Mouse (Mus musculus): ENCODE data around the gene Stx19. TPM values are rescaled to one million over a fixed set of nuclear protein-coding genes. Genes with fewer than 3 reads are reported as not detected.

Stx19 gene
- polyA plus RNA-seq (2015; fragmentation: Nextera tagmentation; extraction: Ambion mirVana) = 1.2 and 1.5 TPM in 2 replicates

DNA sequence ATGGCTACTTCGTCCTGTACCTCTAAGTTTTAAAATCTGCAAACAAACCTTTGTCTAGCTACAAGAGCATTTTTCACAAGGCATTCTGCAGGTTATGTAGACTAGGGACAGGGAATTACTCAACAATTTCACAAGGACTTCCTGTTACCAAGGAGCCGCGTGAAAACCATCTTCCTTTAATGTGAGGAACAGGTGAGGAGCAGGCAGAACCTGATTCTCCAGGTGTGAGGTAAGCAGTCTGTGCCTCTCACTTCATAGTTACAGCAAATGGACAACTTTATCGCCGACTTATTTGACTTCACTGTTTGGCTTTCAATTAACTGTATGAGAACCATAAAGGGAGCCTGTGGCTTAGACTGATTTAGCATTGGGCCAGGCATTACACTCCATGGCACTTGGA, at the start of gene Stx19:
Gene Stx19 (plus strand): TSS at position 186 of the 400 bp plus-strand sequence.
- Histone ChIP-seq H3K4me1 (0 out of 2 replicates have a peak, but pooled peaks cover 4% of the 10 kb centered on the region), H3K36me3 (0 out of 2 replicates have a peak, but pooled peaks cover 9% of the 10 kb centered on the region), H3K4me2 (no peak within 1 kb of the TSS), H3K9me3 (no peaks in the 10 kb centered on the region), H3K27ac (peak within 1 kb of the TSS; percentile 39; the same call in 1 of the 2 replicates), H3K9ac (no peak within 1 kb of the TSS), H3K27me3 (no peaks in the 10 kb centered on the region), H3K4me3 (no peak within 1 kb of the TSS)
- WGBS = 65% methylated on average over 5 of the region's 5 CpGs
- ATAC-seq (ENCODE audit: insufficient number of reproducible peaks, insufficient read depth, low FRiP score, low TSS enrichment, low read depth) = no peak; the same call in 1 of the 2 replicates

DNA sequence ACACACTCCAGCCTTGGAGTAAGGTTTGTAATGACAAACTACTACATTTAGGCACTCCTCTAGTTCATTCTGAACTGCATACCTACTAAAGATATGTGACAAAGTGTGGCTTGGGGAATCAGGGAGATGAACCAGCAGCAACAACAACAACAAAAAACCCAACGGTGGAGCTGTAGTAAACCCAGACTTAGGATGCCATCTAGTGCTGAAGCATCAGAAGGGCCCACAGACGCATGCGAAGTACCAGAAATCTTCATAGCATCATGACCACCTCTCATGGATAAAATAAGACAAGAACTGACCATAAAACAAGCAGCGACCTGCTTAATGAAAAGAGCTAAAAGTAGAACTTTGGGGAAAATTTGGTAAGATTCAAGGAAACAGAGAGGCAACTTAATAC, 41.0 kb upstream of the Stx19 start:
- Histone ChIP-seq H3K4me1 (no peaks in the 10 kb centered on the region), H3K9ac (no peak overlapping the region), H3K9me3 (no peaks in the 10 kb centered on the region), H3K36me3 (peaks cover 17% of the 10 kb centered on the region; the same call in 1 of the 2 replicates), H3K27me3 (no peaks in the 10 kb centered on the region), H3K27ac (no peak overlapping the region), H3K4me2 (no peak overlapping the region), H3K4me3 (no peak overlapping the region)
- WGBS = 84% methylated on average over 4 of the region's 4 CpGs
- no peak for ATAC-seq (ENCODE audit: insufficient number of reproducible peaks, insufficient read depth, low FRiP score, low TSS enrichment, low read depth)

- H3K4me1 ChIP-seq = no peaks in the 10 kb centered on the region
- H3K9ac ChIP-seq = no peak overlapping the region
- no peak overlapping the region for H3K27ac ChIP-seq
- no peak for ATAC-seq (ENCODE audit: insufficient number of reproducible peaks, insufficient read depth, low FRiP score, low TSS enrichment, low read depth)
- H3K4me2 ChIP-seq = no peak overlapping the region
- H3K27me3 ChIP-seq = no peaks in the 10 kb centered on the region
- H3K36me3 ChIP-seq = peaks cover 10% of the 10 kb centered on the region; the same call in 1 of the 2 replicates
- no peaks in the 10 kb centered on the region for H3K9me3 ChIP-seq
- no peak overlapping the region for H3K4me3 ChIP-seq
- 88% methylated on average over 11 of the region's 11 CpGs for WGBS
Observed at GRCm38 (mm10) chr16:62776034-62776433, 38.4 kb upstream of the Stx19 start.

DNA sequence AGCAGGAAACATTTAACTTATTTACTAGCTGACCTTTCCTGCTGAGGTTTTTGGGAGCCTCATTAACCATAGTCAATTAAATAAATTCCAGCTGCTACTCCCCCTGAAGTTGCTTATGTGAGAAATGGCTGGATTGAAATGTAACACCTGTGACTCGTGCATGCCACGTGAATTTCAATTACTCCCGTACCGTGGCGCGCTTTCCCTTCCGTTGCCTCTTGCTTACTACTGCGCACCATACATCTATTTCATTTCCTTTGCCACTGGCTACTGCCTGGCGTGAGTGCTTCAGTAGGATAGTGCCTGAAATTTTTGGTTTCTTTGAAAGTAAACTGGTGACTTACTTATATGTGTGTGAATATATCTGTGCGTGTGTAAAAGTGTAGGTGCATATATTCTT, 36.2 kb upstream of the Stx19 start:
- no peak for ATAC-seq (ENCODE audit: insufficient number of reproducible peaks, insufficient read depth, low FRiP score, low TSS enrichment, low read depth)
- Histone ChIP-seq H3K9me3 (no peaks in the 10 kb centered on the region), H3K9ac (no peak overlapping the region), H3K27me3 (no peaks in the 10 kb centered on the region), H3K4me1 (no peaks in the 10 kb centered on the region), H3K4me3 (no peak overlapping the region), H3K36me3 (peaks cover 5% of the 10 kb centered on the region; the same call in 1 of the 2 replicates), H3K4me2 (no peak overlapping the region), H3K27ac (no peak overlapping the region)
- 27% methylated on average over 10 of the region's 10 CpGs for WGBS

DNA sequence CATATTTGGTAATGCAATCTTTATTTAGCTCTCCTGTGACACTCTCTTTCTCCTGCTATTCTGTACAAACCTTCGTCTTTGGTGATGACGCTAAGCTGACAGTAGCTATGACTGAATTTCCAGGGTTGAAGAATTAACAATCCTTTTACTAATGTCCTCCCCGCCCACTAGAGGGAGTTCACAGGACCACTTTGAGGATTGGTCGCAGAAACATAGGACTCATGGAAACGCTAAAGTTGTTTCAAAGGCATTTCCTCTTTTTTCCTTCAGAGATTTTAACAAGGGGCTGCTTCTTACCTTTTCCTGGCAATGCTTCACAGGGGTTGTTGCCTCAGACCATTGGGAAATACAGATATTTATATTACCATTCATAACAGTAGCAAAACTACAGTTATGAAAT, 32.2 kb upstream of the Stx19 start:
- peaks cover 20% of the 10 kb centered on the region for H3K4me1 ChIP-seq
- WGBS = 57% methylated on average over 5 of the region's 5 CpGs
- H3K36me3 ChIP-seq = no peaks in the 10 kb centered on the region
- no peaks in the 10 kb centered on the region for H3K9me3 ChIP-seq
- H3K9ac ChIP-seq = no peak overlapping the region
- H3K27ac ChIP-seq = no peak overlapping the region
- no peak overlapping the region for H3K4me2 ChIP-seq
- H3K4me3 ChIP-seq = no peak overlapping the region
- ATAC-seq (ENCODE audit: insufficient number of reproducible peaks, insufficient read depth, low FRiP score, low TSS enrichment, low read depth) = no peak
- H3K27me3 ChIP-seq = no peaks in the 10 kb centered on the region

- Histone ChIP-seq H3K36me3 (no peaks in the 10 kb centered on the region), H3K27ac (peak within 1 kb of the TSS; percentile 87), H3K9me3 (no peaks in the 10 kb centered on the region), H3K9ac (peak within 1 kb of the TSS; percentile 88), H3K4me1 (peaks cover 20% of the 10 kb centered on the region), H3K27me3 (no peaks in the 10 kb centered on the region), H3K4me3 (peak within 1 kb of the TSS; percentile 76), H3K4me2 (peak within 1 kb of the TSS; percentile 71)
- ATAC-seq (ENCODE audit: insufficient number of reproducible peaks, insufficient read depth, low FRiP score, low TSS enrichment, low read depth) = peak; percentile 97
- 2% methylated on average over 41 of the region's 41 CpGs for WGBS
Observed at GRCm38 (mm10) chr16:62786621-62787331, 27.7 kb upstream of the Stx19 start, which contains the start of gene Nsun3. Gene Nsun3, minus strand, starts transcription at chr16:62786818.

DNA sequence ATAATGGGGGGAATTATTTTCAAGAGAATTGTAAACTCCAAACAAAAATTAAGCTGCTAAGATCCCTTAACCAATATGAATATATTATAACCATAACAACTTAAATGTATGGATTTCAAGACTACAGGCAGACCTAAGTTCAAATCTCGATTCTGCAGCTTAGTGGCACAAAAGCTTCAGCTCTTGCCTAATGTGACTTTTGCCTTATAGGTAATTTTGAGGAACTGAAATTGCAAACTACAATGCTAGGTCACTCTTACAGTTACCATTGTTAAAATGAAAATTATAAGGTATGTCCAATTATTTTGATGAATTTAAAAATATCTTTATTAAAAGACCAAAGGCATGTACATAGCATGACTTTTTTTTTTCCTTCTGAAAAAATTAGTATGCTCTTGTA, 17.9 kb upstream of the Stx19 start:
- peaks cover 19% of the 10 kb centered on the region for H3K36me3 ChIP-seq
- H3K27me3 ChIP-seq = no peaks in the 10 kb centered on the region
- no peak overlapping the region for H3K4me2 ChIP-seq
- H3K4me3 ChIP-seq = no peak overlapping the region
- H3K27ac ChIP-seq = no peak overlapping the region
- ATAC-seq (ENCODE audit: insufficient number of reproducible peaks, insufficient read depth, low FRiP score, low TSS enrichment, low read depth) = no peak
- no peaks in the 10 kb centered on the region for H3K9me3 ChIP-seq
- no peak overlapping the region for H3K9ac ChIP-seq
- H3K4me1 ChIP-seq = no peaks in the 10 kb centered on the region
- WGBS = 86% methylated on average over 1 of the region's 1 CpGs

- no peaks in the 10 kb centered on the region for H3K4me1 ChIP-seq
- peak overlapping the region; percentile 13; the same call in 1 of the 2 replicates for H3K27ac ChIP-seq
- H3K9me3 ChIP-seq = no peaks in the 10 kb centered on the region
- H3K9ac ChIP-seq = no peak overlapping the region
- no peaks in the 10 kb centered on the region for H3K27me3 ChIP-seq
- H3K4me3 ChIP-seq = no peak overlapping the region
- 88% methylated on average over 3 of the region's 3 CpGs for WGBS
- H3K4me2 ChIP-seq = no peak overlapping the region
- no peak for ATAC-seq (ENCODE audit: insufficient number of reproducible peaks, insufficient read depth, low FRiP score, low TSS enrichment, low read depth)
- H3K36me3 ChIP-seq = peaks cover 23% of the 10 kb centered on the region
Observed at GRCm38 (mm10) chr16:62798808-62799207, 15.7 kb upstream of the Stx19 start.

DNA sequence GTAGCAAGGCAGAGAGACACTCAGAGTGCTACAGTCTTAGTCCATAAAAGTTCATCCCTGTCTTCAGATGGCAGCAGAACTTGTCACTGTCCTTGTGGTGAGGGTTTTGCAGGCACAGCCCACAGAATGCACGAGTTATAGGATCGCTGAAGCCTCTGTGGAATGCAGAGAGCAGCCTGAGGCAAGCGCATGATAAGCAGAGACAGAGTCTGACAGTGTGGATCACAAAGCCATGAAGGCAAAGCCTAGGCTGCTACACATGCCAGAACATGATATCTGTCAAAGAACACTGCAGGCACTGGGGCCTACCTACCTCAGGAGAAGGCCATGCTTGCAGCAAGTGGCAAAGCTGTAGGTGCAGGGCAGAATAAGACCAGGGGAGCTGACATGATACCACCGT, 15.1 kb upstream of the Stx19 start:
- Histone ChIP-seq H3K9ac (no peak overlapping the region), H3K27me3 (no peaks in the 10 kb centered on the region), H3K4me2 (no peak overlapping the region), H3K36me3 (peaks cover 29% of the 10 kb centered on the region), H3K4me3 (no peak overlapping the region), H3K9me3 (no peaks in the 10 kb centered on the region), H3K4me1 (no peaks in the 10 kb centered on the region), H3K27ac (peak overlapping the region; percentile 14; the same call in 1 of the 2 replicates)
- WGBS = 69% methylated on average over 4 of the region's 4 CpGs
- ATAC-seq (ENCODE audit: insufficient number of reproducible peaks, insufficient read depth, low FRiP score, low TSS enrichment, low read depth) = peak; percentile 75

DNA sequence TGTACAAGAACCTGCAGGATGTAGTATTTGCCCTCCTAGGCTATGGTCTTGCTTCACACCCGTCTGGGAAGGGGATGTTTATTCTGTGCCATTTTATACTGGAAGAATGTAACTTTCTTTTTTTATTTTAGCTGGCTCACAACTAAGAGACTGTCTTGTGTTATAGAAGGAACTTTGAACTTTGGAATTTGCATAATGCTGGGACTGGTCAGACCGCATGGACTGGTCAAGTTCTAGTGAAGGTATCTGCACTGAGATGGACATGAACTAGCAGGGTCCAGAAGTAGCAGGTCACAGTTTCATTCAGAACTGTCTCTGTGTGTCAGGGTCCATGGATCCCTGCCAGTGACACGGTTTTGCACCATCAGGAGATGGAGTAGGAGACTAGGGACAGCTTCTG, 14.6 kb upstream of the Stx19 start:
- WGBS = 81% methylated on average over 3 of the region's 3 CpGs
- Histone ChIP-seq H3K27ac (peak overlapping the region; percentile 14; the same call in 1 of the 2 replicates), H3K4me2 (no peak overlapping the region), H3K36me3 (peaks cover 32% of the 10 kb centered on the region), H3K4me3 (no peak overlapping the region), H3K9me3 (no peaks in the 10 kb centered on the region), H3K4me1 (no peaks in the 10 kb centered on the region), H3K9ac (no peak overlapping the region), H3K27me3 (no peaks in the 10 kb centered on the region)
- no peak for ATAC-seq (ENCODE audit: insufficient number of reproducible peaks, insufficient read depth, low FRiP score, low TSS enrichment, low read depth)

DNA sequence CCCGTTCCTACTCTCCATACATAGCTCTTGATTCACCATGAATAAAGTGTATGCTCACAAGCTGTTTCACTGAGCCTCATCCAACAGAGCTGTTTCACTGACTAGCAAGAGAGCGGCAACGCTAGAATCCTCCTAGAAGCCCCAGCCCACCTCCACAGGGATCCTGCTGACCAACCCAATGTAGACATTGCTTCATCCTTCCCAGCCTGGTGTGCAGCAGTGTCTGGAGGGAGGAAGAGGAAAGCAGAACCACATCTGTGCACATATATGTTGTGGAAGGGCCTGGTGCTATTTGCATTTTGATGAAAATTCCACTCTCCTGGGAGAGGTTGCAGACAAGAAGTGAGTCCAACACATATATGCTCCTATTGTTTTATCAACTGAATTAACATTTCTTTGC, 9.9 kb upstream of the Stx19 start:
- 95% methylated on average over 3 of the region's 3 CpGs for WGBS
- no peak overlapping the region for H3K9ac ChIP-seq
- H3K4me2 ChIP-seq = no peak overlapping the region
- no peak for ATAC-seq (ENCODE audit: insufficient number of reproducible peaks, insufficient read depth, low FRiP score, low TSS enrichment, low read depth)
- H3K9me3 ChIP-seq = no peaks in the 10 kb centered on the region
- H3K27ac ChIP-seq = no peak overlapping the region
- peaks cover 26% of the 10 kb centered on the region for H3K36me3 ChIP-seq
- no peaks in the 10 kb centered on the region for H3K4me1 ChIP-seq
- no peak overlapping the region for H3K4me3 ChIP-seq
- no peaks in the 10 kb centered on the region for H3K27me3 ChIP-seq
